Mouse (Mus musculus) intestine, embryonic 16.5 days (tissue): Measurements from ENCODE around the gene Ptprk. TPM values are rescaled to one million over a fixed set of nuclear protein-coding genes. Genes with fewer than 3 reads are reported as not detected.

Experiments
- ATAC-seq: fragments of 200-750 bp; cut with Nextera tagmentation; 2 replicates; pipeline ENCODE4 v1.8.0; 2017; ENCODE audit warnings: moderate TSS enrichment, moderate library complexity
- H3K27ac ChIP-seq: fragments of 300-500 bp; sonication (generic); 2 replicates; pipeline ENCODE4 v1.5.1; 2014; ENCODE audit warnings: mild to moderate bottlenecking, low read length
- H3K27me3 ChIP-seq: fragments of 300-500 bp; sonication (generic); replicated peaks from 2 replicates; pipeline ENCODE4 v1.6.1; 2014; ENCODE audit warnings: low read length, control low read depth, mixed read lengths; ENCODE audit not compliant: control insufficient read depth, insufficient read depth
- H3K36me3 ChIP-seq: fragments of 300-500 bp; sonication (generic); 2 replicates; pipeline ENCODE4 v1.6.1; 2014; ENCODE audit warnings: low read length, control low read depth; ENCODE audit not compliant: control insufficient read depth, insufficient read depth
- H3K4me1 ChIP-seq: fragments of 300-500 bp; sonication (generic); 2 replicates; pipeline ENCODE4 v1.6.1; 2014; ENCODE audit warnings: low read length, control low read depth, mixed read lengths; ENCODE audit not compliant: control insufficient read depth, insufficient read depth
- H3K4me2 ChIP-seq: fragments of 300-500 bp; sonication (generic); 2 replicates; pipeline ENCODE4 v1.6.1; 2014; ENCODE audit warnings: low read depth, low read length, control low read depth
- H3K4me3 ChIP-seq: fragments of 300-500 bp; sonication (generic); 2 replicates; pipeline ENCODE4 v1.5.1; 2014; ENCODE audit warnings: mild to moderate bottlenecking, low read length
- H3K9ac ChIP-seq: fragments of 300-500 bp; sonication (generic); 2 replicates; pipeline ENCODE4 v1.6.1; 2014; ENCODE audit warnings: low read depth, low read length
- H3K9me3 ChIP-seq: fragments of 300-500 bp; sonication (generic); 2 replicates; pipeline ENCODE4 v1.6.1; 2016; ENCODE audit warnings: low read length, control low read depth; ENCODE audit not compliant: control insufficient read depth
- WGBS: fragments of 180-500 bp; shearing (Covaris S2); extraction: QIAGEN DNeasy Blood & Tissue Kit; methylation state at CpG from one replicate; pipeline ENCODE4 v1.1.7; 2014; 5-methylcytosine and 5-hydroxymethylcytosine counted together
- polyA plus RNA-seq: library from polyadenylated mRNA; unstranded; fragments of >200 nt; fragmentation: Nextera tagmentation; extraction: Ambion mirVana; gene quantifications from 2 replicates; pipeline ENCODE4 v1.2.1, GENCODE M21; 2015

Ptprk gene
- polyA plus RNA-seq, 1 experiment from 2014 or later, result 34.6 TPM

DNA sequence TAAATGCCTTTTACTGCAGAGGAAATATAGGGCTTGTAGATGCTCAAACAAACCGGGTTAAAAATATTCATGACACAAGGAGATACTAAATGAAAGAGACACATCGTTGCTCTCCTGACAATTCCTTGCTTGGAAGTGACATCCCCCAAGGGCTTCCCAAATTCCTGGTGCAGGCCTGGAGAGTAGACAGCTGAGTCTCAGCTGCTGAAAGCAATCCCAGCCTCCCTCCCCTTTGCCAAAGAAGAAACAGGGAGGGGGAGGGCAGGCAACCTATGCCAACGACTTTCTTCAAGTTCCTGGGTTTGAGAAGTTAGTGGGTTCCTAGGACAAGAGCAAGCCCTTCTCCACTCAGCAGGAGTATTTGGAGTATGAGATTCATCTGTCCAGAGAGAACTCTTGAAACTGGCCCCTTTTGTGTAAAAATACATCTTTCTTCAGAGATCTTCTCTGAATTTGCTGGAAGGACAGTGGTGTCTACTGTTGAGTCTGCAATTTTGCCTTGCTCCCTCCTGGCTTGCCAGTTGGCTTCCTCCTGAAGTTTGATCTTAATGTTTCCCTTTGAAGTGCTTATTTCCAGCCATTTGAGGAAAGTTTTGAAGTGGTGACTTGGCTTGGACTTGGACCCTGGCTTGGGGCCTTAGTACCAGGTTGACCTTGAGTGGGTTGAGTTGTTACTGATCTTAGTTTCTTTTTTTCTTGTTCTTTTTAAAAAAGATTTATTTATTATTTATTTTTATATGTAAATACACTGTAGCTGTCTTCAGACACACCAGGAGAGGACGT, 111.6 kb downstream of the Ptprk start:
- H3K27me3 ChIP-seq, result no peaks in the 10 kb centered on the region
- WGBS, result 57% methylated on average over 4 of the region's 4 CpGs
- H3K4me2 ChIP-seq, result no peak overlapping the region
- no peaks in the 10 kb centered on the region for H3K36me3 ChIP-seq
- no peak overlapping the region for H3K4me3 ChIP-seq
- no peaks in the 10 kb centered on the region for H3K9me3 ChIP-seq
- no peak for ATAC-seq
- H3K27ac ChIP-seq, result no peak overlapping the region
- no peak overlapping the region for H3K9ac ChIP-seq
- H3K4me1 ChIP-seq, result peaks cover 8% of the 10 kb centered on the region; the same call in 1 of the 2 replicates

DNA sequence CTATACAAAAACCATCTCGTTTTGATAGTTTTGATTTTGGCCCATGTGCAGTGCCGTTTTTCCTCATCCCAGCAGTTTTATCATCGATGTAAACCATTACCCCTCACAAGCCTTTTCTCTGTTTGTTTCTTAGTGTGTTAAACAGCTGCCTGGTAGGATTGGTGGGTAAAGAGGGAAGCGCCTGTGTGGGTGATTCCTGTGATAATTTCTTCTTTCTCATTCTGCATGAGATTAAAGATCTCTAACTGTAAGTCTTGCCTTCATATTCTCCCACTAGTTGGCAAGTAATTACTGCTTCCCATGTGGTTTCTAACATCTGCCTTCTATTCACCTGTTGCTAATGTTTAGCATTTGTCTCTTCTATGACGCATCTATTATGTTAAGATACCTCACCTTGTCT, 116.8 kb downstream of the Ptprk start:
- no peak for ATAC-seq

DNA sequence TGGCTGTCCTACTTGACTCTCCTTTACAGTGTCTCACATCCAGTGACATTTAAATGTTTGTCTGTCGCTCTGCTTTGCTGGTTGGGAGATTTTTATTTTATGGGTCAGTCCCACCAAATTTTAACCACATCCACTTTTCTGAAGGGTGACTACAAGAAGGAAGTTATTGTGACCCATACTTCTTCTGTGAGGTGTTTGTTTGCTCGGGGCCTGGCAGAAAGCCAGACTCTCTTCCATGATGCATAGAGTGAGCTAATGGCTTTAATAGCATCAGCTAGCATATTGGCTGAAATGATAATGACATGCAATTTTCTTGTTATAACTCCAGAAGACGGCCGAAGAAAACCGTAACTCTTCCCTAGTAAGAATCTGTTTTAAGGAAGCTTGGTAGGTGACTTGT, 119.0 kb downstream of the Ptprk start:
- WGBS, result 75% methylated on average over 5 of the region's 5 CpGs
- H3K36me3 ChIP-seq, result no peaks in the 10 kb centered on the region

More for the DNA sequence above, 116.8 kb downstream of the Ptprk start:
- Histone ChIP-seq H3K4me3 (no peak overlapping the region), H3K36me3 (no peaks in the 10 kb centered on the region), H3K4me2 (no peak overlapping the region), H3K27ac (no peak overlapping the region), H3K4me1 (no peaks in the 10 kb centered on the region), H3K9ac (no peak overlapping the region), H3K9me3 (no peaks in the 10 kb centered on the region), H3K27me3 (no peaks in the 10 kb centered on the region)
- WGBS, result 78% methylated on average over 5 of the region's 5 CpGs

DNA sequence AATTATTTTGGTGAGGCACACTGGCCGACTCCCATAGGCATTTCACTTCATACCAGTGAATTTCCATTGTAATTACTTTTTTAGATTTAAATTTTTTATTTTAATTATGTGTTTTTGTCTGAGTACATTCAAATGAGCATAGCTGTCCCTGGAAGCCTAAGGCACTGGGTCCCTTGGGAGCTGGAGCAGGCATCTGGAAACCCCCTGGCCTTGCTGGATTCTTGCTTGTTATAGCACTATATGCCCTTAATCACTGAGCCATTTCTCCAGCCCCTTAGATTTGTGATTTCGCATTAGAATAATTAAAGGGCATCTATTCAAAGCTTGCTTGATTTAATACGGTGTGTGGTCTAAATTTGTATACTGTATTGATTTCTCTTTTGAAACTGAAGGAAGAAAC, 126.0 kb downstream of the Ptprk start:
- WGBS, result 95% methylated on average over 3 of the region's 3 CpGs

More for the DNA sequence above, 119.0 kb downstream of the Ptprk start:
- no peaks in the 10 kb centered on the region for H3K9me3 ChIP-seq
- no peak for ATAC-seq
- H3K4me3 ChIP-seq, result no peak overlapping the region
- no peak overlapping the region for H3K4me2 ChIP-seq
- H3K27ac ChIP-seq, result no peak overlapping the region
- H3K4me1 ChIP-seq, result no peaks in the 10 kb centered on the region
- no peaks in the 10 kb centered on the region for H3K27me3 ChIP-seq
- H3K9ac ChIP-seq, result no peak overlapping the region

DNA sequence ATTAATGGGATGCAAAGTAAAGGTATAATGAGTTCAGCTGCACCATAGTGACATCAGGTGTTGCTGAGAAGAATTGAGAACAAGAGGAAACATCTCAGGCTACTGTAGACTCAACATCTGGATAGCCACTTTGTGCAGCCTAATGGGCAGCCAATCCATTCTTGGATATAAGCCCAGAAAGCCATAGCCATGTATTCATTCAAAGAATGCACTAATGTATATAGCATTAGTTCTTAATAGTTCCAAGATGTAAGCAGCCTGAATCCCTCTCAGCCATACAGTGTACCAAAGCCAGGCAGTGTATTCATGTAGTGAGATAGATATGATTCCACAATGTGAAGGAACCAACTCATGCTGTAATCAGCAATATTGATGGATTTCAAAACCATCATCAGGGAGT, 134.8 kb downstream of the Ptprk start:
- Histone ChIP-seq H3K27ac (no peak overlapping the region), H3K9me3 (no peaks in the 10 kb centered on the region), H3K4me3 (no peak overlapping the region), H3K4me1 (no peaks in the 10 kb centered on the region; the same call in 1 of the 2 replicates), H3K36me3 (no peaks in the 10 kb centered on the region), H3K4me2 (no peak overlapping the region), H3K27me3 (no peaks in the 10 kb centered on the region), H3K9ac (no peak overlapping the region)
- no peak for ATAC-seq

More for the DNA sequence above, 126.0 kb downstream of the Ptprk start:
- H3K36me3 ChIP-seq, result no peaks in the 10 kb centered on the region
- H3K9ac ChIP-seq, result no peak overlapping the region
- no peak overlapping the region for H3K27ac ChIP-seq
- H3K4me1 ChIP-seq, result no peaks in the 10 kb centered on the region
- H3K4me2 ChIP-seq, result no peak overlapping the region
- H3K27me3 ChIP-seq, result no peaks in the 10 kb centered on the region
- no peak for ATAC-seq
- H3K4me3 ChIP-seq, result no peak overlapping the region
- no peaks in the 10 kb centered on the region for H3K9me3 ChIP-seq

DNA sequence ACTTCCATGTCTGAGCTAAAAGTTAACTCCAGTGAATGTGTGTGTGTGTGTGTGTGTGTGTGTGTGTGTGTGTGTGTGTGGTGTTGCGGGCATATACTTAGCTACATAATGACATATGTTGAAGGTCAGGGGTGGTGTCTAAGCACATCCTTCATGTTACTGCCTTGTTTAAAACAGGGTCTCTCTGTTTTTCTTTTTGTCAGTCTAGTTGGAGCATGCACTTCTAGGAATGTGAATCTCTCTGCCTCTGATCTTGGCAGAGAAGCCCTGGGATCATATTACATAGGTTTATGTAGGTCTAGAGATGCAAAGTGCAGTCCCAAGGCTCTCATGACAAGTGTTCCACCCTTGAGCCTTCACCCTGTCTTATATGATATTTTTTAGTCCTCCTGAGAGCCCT, 137.5 kb downstream of the Ptprk start:
- no peak for ATAC-seq
- Histone ChIP-seq H3K36me3 (no peaks in the 10 kb centered on the region), H3K9ac (no peak overlapping the region), H3K4me1 (no peaks in the 10 kb centered on the region; the same call in 1 of the 2 replicates), H3K9me3 (no peaks in the 10 kb centered on the region), H3K4me2 (no peak overlapping the region), H3K4me3 (no peak overlapping the region), H3K27ac (no peak overlapping the region), H3K27me3 (no peaks in the 10 kb centered on the region)
- WGBS, result 63% methylated on average over 1 of the region's 1 CpGs

DNA sequence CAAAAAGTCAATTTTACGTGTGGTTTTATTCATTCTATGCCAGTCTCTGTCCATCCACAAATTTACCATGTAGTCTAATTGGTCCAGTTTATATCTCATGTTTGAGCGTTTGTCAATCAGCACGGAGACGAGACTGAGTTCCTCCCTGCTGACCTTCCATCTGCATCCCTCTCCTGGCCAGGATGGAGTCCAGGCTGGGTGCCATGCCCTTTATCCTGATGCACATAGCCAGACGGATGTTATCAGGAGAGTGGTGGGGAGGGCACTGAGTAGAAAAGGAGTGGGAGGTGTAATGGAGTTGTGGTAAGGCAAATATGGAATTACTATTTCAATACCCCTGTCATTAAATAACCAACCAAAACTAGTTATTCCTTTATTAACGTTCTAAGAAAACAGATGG, 140.5 kb downstream of the Ptprk start:
- WGBS, result 81% methylated on average over 6 of the region's 6 CpGs
- no peak for ATAC-seq
- H3K9ac ChIP-seq, result no peak overlapping the region
- H3K4me3 ChIP-seq, result no peak overlapping the region
- no peaks in the 10 kb centered on the region for H3K27me3 ChIP-seq
- H3K4me1 ChIP-seq, result no peaks in the 10 kb centered on the region; the same call in 1 of the 2 replicates
- no peaks in the 10 kb centered on the region for H3K36me3 ChIP-seq
- H3K27ac ChIP-seq, result no peak overlapping the region
- H3K4me2 ChIP-seq, result no peak overlapping the region
- no peaks in the 10 kb centered on the region for H3K9me3 ChIP-seq

DNA sequence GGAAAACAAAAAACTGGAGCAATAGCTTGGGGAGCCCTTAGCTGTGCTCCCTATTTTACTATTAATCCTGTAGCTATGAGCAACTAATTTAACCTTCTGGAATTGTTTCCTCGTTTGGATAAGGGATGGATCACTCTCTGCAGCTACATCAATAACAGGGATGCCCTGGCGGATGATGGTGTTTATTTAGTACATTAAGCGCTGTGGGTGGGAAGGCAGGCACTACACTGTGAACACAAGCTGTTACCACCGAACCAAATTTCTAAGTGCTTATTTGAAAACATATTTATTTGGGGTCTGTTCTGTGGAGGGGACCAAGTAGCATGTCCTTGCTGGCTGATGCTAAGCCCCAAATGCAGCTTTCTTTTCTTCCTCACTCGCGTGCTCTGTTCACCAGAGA, 149.0 kb downstream of the Ptprk start:
- no peaks in the 10 kb centered on the region for H3K27me3 ChIP-seq

DNA sequence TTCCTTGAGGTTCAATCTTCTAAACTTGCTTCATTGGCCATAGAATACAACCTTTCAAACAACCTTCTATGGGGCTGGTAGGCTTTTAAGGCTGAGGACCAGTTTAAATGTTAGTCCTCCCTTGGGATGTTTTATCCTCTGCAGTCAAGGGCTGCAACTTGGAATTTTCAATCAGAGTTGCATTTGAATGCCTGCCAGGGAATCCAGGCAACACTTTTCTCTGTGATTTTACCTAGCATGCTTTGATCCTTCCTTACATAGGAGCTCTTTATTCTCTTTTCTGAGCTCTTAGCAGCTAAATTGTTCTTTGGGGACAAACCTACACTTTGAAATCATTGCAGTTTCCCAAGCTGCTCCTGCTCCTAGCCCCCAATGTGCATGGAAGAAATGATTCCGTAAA, 149.8 kb downstream of the Ptprk start:
- H3K9ac ChIP-seq, result no peak overlapping the region
- H3K27ac ChIP-seq, result no peak overlapping the region
- H3K36me3 ChIP-seq, result no peaks in the 10 kb centered on the region
- H3K9me3 ChIP-seq, result no peaks in the 10 kb centered on the region
- WGBS, result 95% methylated on average over 1 of the region's 1 CpGs
- H3K4me3 ChIP-seq, result no peak overlapping the region
- H3K4me1 ChIP-seq, result peaks cover 5% of the 10 kb centered on the region
- no peaks in the 10 kb centered on the region for H3K27me3 ChIP-seq
- ATAC-seq, result no peak
- H3K4me2 ChIP-seq, result no peak overlapping the region

More for the DNA sequence above, 149.0 kb downstream of the Ptprk start:
- no peak overlapping the region for H3K4me3 ChIP-seq
- H3K36me3 ChIP-seq, result no peaks in the 10 kb centered on the region
- H3K4me2 ChIP-seq, result no peak overlapping the region
- H3K9ac ChIP-seq, result no peak overlapping the region
- WGBS, result 62% methylated on average over 6 of the region's 6 CpGs
- H3K4me1 ChIP-seq, result peaks cover 5% of the 10 kb centered on the region
- H3K27ac ChIP-seq, result no peak overlapping the region
- H3K9me3 ChIP-seq, result no peaks in the 10 kb centered on the region
- no peak for ATAC-seq
